Mouse (Mus musculus): ENCODE results near the gene Cd164. TPM values are rescaled to one million over a fixed set of nuclear protein-coding genes. Genes with fewer than 3 reads are reported as not detected.

Gene Cd164
- polyA plus RNA-seq, 1 experiment from 2014 or later = 110 TPM

- Histone ChIP-seq H3K4me3 (replicated peaks) (no peak overlapping the region), H3K4me1 (no peaks in the 10 kb centered on the region), H3K27me3 (no peaks in the 10 kb centered on the region), H3K9ac (no peak overlapping the region), H3K4me2 (no peak overlapping the region), H3K9me3 (peaks cover 10% of the 10 kb centered on the region), H3K36me3 (replicated peaks) (no peaks in the 10 kb centered on the region), H3K27ac (no peak overlapping the region)
- 93% methylated on average over 10 of the region's 10 CpGs for WGBS
- no peak for ATAC-seq (ENCODE audit: low FRiP score)
Observed at GRCm38 (mm10) chr10:41561701-41562395, 42.6 kb downstream of the Cd164 start.

DNA sequence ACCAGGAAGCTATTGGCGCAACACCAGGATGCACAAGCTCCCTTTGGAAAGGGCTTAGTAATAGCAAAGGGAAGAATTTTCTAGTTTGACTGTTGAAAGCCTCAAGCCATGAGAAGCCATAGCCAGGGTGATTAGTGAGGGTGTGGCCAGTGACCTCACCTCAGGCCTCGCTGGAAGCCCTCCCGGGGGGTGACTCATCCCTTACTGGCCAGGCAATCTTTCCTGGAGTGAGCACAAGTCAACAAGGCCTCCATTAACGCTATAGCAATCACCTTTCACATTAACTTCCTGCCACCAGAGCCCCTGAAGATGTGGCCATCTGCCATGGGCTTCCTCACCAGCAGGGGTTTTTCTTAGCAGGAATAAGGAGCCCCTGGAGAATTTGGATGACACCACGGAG is 45.9 kb downstream of the Cd164 start:
- H3K4me2 ChIP-seq = no peak overlapping the region
- H3K4me1 ChIP-seq = no peaks in the 10 kb centered on the region
- peaks cover 10% of the 10 kb centered on the region for H3K9me3 ChIP-seq
- H3K9ac ChIP-seq = no peak overlapping the region
- H3K27ac ChIP-seq = no peak overlapping the region
- H3K4me3 ChIP-seq (replicated peaks) = no peak overlapping the region
- no peaks in the 10 kb centered on the region for H3K36me3 ChIP-seq (replicated peaks)
- WGBS = 40% methylated on average over 5 of the region's 5 CpGs
- no peaks in the 10 kb centered on the region for H3K27me3 ChIP-seq
- ATAC-seq (ENCODE audit: low FRiP score) = no peak

- Histone ChIP-seq H3K27ac (no peak overlapping the region), H3K4me1 (no peaks in the 10 kb centered on the region), H3K9ac (no peak overlapping the region), H3K9me3 (no peaks in the 10 kb centered on the region), H3K27me3 (no peaks in the 10 kb centered on the region), H3K4me3 (replicated peaks) (no peak overlapping the region), H3K4me2 (no peak overlapping the region), H3K36me3 (replicated peaks) (no peaks in the 10 kb centered on the region)
- WGBS = 81% methylated on average over 3 of the region's 3 CpGs
- ATAC-seq (ENCODE audit: low FRiP score) = no peak
Observed at GRCm38 (mm10) chr10:41568306-41568705, 49.1 kb downstream of the Cd164 start.

DNA sequence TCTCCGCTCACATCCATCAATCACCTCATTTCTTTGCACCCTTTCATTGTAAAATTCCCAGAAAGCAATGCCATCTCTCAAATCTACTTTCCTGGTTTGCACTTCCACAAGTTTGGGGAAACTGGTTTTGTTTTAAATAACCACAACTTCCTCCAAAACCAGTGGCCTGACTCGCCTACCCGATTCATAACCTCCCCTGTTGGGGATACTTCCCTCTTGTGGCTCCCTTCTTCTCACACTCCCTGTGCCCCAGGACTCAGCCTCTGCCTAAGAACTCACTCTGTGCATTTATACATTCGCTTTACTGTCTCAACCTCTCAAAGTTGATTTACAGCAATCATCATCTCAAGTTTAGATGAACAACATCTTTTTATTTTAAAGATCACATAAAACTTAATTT is 51.9 kb downstream of the Cd164 start:
- no peaks in the 10 kb centered on the region for H3K9me3 ChIP-seq
- no peaks in the 10 kb centered on the region for H3K4me1 ChIP-seq
- 85% methylated on average over 4 of the region's 4 CpGs for WGBS
- H3K4me2 ChIP-seq = no peak overlapping the region
- H3K27ac ChIP-seq = no peak overlapping the region
- no peaks in the 10 kb centered on the region for H3K36me3 ChIP-seq (replicated peaks)
- no peak overlapping the region for H3K4me3 ChIP-seq (replicated peaks)
- no peak for ATAC-seq (ENCODE audit: low FRiP score)
- H3K9ac ChIP-seq = no peak overlapping the region
- H3K27me3 ChIP-seq = no peaks in the 10 kb centered on the region

- Histone ChIP-seq H3K36me3 (replicated peaks) (no peaks in the 10 kb centered on the region), H3K4me3 (replicated peaks) (no peak overlapping the region), H3K9me3 (no peaks in the 10 kb centered on the region), H3K27ac (no peak overlapping the region), H3K9ac (no peak overlapping the region), H3K27me3 (no peaks in the 10 kb centered on the region), H3K4me1 (no peaks in the 10 kb centered on the region), H3K4me2 (no peak overlapping the region)
- no peak for ATAC-seq (ENCODE audit: low FRiP score)
- WGBS = 83% methylated on average over 4 of the region's 4 CpGs
Observed at GRCm38 (mm10) chr10:41572274-41572673, 53.1 kb downstream of the Cd164 start.

GRCm38 (mm10) chr10:41573190-41573589 is 54.0 kb downstream of the Cd164 start:
- Histone ChIP-seq H3K9me3 (no peaks in the 10 kb centered on the region), H3K27me3 (no peaks in the 10 kb centered on the region), H3K4me1 (no peaks in the 10 kb centered on the region), H3K4me2 (no peak overlapping the region), H3K27ac (no peak overlapping the region), H3K36me3 (replicated peaks) (no peaks in the 10 kb centered on the region), H3K9ac (no peak overlapping the region), H3K4me3 (replicated peaks) (no peak overlapping the region)
- no peak for ATAC-seq (ENCODE audit: low FRiP score)
- 25% methylated on average over 6 of the region's 6 CpGs for whole genome bisulfite sequencing

- ATAC-seq (ENCODE audit: low FRiP score) = no peak
- no peaks in the 10 kb centered on the region for H3K36me3 ChIP-seq (replicated peaks)
- no peak overlapping the region for H3K27ac ChIP-seq
- no peaks in the 10 kb centered on the region for H3K4me1 ChIP-seq
- H3K27me3 ChIP-seq = no peaks in the 10 kb centered on the region
- no peak overlapping the region for H3K4me3 ChIP-seq (replicated peaks)
- no peaks in the 10 kb centered on the region for H3K9me3 ChIP-seq
- WGBS = 83% methylated on average over 8 of the region's 8 CpGs
- H3K4me2 ChIP-seq = no peak overlapping the region
- no peak overlapping the region for H3K9ac ChIP-seq
Observed at GRCm38 (mm10) chr10:41575451-41576327, 56.5 kb downstream of the Cd164 start.

GRCm38 (mm10) chr10:41576328-41576833 is 57.2 kb downstream of the Cd164 start:
- no peak for ATAC-seq (ENCODE audit: low FRiP score)
- H3K9me3 ChIP-seq = no peaks in the 10 kb centered on the region
- 82% methylated on average over 7 of the region's 7 CpGs for WGBS
- no peak overlapping the region for H3K4me2 ChIP-seq
- H3K9ac ChIP-seq = no peak overlapping the region
- H3K36me3 ChIP-seq (replicated peaks) = no peaks in the 10 kb centered on the region
- no peaks in the 10 kb centered on the region for H3K4me1 ChIP-seq
- no peak overlapping the region for H3K27ac ChIP-seq
- H3K4me3 ChIP-seq (replicated peaks) = no peak overlapping the region
- no peaks in the 10 kb centered on the region for H3K27me3 ChIP-seq

GRCm38 (mm10) chr10:41578541-41578940 is 59.3 kb downstream of the Cd164 start:
- Histone ChIP-seq H3K27ac (no peak overlapping the region), H3K4me3 (replicated peaks) (no peak overlapping the region), H3K9me3 (no peaks in the 10 kb centered on the region), H3K9ac (no peak overlapping the region), H3K4me2 (no peak overlapping the region), H3K36me3 (replicated peaks) (no peaks in the 10 kb centered on the region), H3K27me3 (no peaks in the 10 kb centered on the region), H3K4me1 (peaks cover 7% of the 10 kb centered on the region)
- 74% methylated on average over 1 of the region's 1 CpGs for WGBS
- ATAC-seq (ENCODE audit: low FRiP score) = no peak

DNA sequence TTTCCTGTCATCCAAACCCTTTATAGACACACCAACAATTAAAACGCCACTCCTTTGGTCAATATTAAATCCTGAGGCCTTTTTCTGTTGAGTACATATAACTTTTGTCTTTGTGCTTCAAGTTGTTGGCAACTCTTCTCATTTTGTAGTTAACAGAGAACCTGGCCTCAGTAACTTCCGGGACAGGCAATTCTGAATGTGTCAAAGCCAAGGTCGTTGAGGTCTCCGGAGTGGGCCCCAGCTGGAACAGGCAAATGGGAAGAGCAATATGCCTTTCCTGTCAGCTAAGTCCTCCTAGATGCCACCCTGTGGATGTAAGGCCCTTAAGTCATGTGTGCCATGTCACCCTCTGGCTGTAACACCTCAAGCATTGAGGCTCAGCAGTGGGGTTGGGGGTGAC is 61.2 kb downstream of the Cd164 start:
- H3K36me3 ChIP-seq (replicated peaks) = no peaks in the 10 kb centered on the region

More for the DNA sequence above, 61.2 kb downstream of the Cd164 start:
- no peak overlapping the region for H3K4me3 ChIP-seq (replicated peaks)
- no peak overlapping the region for H3K4me2 ChIP-seq
- no peak overlapping the region for H3K9ac ChIP-seq
- H3K4me1 ChIP-seq = peaks cover 7% of the 10 kb centered on the region
- no peaks in the 10 kb centered on the region for H3K9me3 ChIP-seq
- ATAC-seq (ENCODE audit: low FRiP score) = no peak
- H3K27ac ChIP-seq = no peak overlapping the region
- WGBS = 86% methylated on average over 4 of the region's 4 CpGs
- H3K27me3 ChIP-seq = no peaks in the 10 kb centered on the region
